Mouse (Mus musculus) adrenal gland (tissue): Measurements from ENCODE around the gene Manba.
"Not testable (repeated sequence)": the region's sequence is repeated elsewhere in the genome, so short reads cannot be mapped to it uniquely, and the experiment has no call there.

Source experiments
- intact Hi-C: fragments of 180-260 bp; cut with DNase I; formaldehyde crosslinking; loops from one replicate; pipeline ENCODE4 v1.15.1; 2025

The Manba gene

GRCm38 (mm10) chr3:135485900-135486241, 460 bp downstream of the Manba start:
- intact Hi-C loops, result no loop called here

GRCm38 (mm10) chr3:135486351-135486750, 940 bp downstream of the Manba start:
- intact Hi-C loops, result no loop called here

GRCm38 (mm10) chr3:135487803-135488202, 2.4 kb downstream of the Manba start:
- intact Hi-C loops, result no loop called here

GRCm38 (mm10) chr3:135489865-135490520, 4.6 kb downstream of the Manba start:
- intact Hi-C loops, result no loop called here

GRCm38 (mm10) chr3:135491102-135491501, 5.7 kb downstream of the Manba start:
- intact Hi-C loops, result no loop called here

- intact Hi-C loops, result not testable (repeated sequence)
Observed at GRCm38 (mm10) chr3:135493320-135493719, 7.9 kb downstream of the Manba start.

- intact Hi-C loops, result not testable (repeated sequence)
Observed at GRCm38 (mm10) chr3:135497956-135498355, 12.5 kb downstream of the Manba start.

GRCm38 (mm10) chr3:135498891-135499290, 13.5 kb downstream of the Manba start:
- intact Hi-C loops, result no loop called here

GRCm38 (mm10) chr3:135503160-135503559, 17.7 kb downstream of the Manba start:
- intact Hi-C loops, result loop anchor here (10.0 kb wide), 1 partner anchor 208 kb away; no protein-coding TSS in a partner anchor

GRCm38 (mm10) chr3:135505369-135505909, 20.0 kb downstream of the Manba start:
- intact Hi-C loops, result loop anchor here (5.0 to 10.0 kb wide), 2 partner anchors 103 to 211 kb away; no protein-coding TSS in a partner anchor

- intact Hi-C loops, result loop anchor here (5.0 to 10.0 kb wide), 2 partner anchors 104 to 211 kb away; no protein-coding TSS in a partner anchor
Observed at GRCm38 (mm10) chr3:135505916-135506482, 20.6 kb downstream of the Manba start.

- intact Hi-C loops, result loop anchor here (5.0 to 10.0 kb wide), 2 partner anchors 105 to 213 kb away; no protein-coding TSS in a partner anchor
Observed at GRCm38 (mm10) chr3:135507506-135507905, 22.1 kb downstream of the Manba start.

- intact Hi-C loops, result loop anchor here (5.0 to 10.0 kb wide), 2 partner anchors 106 to 213 kb away; no protein-coding TSS in a partner anchor
Observed at GRCm38 (mm10) chr3:135508191-135508590, 22.8 kb downstream of the Manba start.

GRCm38 (mm10) chr3:135510372-135510771, 25.0 kb downstream of the Manba start:
- intact Hi-C loops, result no loop called here

GRCm38 (mm10) chr3:135511683-135512082, 26.3 kb downstream of the Manba start:
- intact Hi-C loops, result no loop called here

- intact Hi-C loops, result no loop called here
Observed at GRCm38 (mm10) chr3:135513270-135513669, 27.9 kb downstream of the Manba start.

- intact Hi-C loops, result no loop called here
Observed at GRCm38 (mm10) chr3:135513800-135514425, 28.5 kb downstream of the Manba start.

- intact Hi-C loops, result no loop called here
Observed at GRCm38 (mm10) chr3:135515246-135515645, 29.8 kb downstream of the Manba start.

GRCm38 (mm10) chr3:135516891-135517290, 31.5 kb downstream of the Manba start:
- intact Hi-C loops, result no loop called here

- intact Hi-C loops, result no loop called here
Observed at GRCm38 (mm10) chr3:135518882-135519281, 33.5 kb downstream of the Manba start.

- intact Hi-C loops, result no loop called here
Observed at GRCm38 (mm10) chr3:135519584-135519983, 34.2 kb downstream of the Manba start.

- intact Hi-C loops, result no loop called here
Observed at GRCm38 (mm10) chr3:135521963-135522362, 36.6 kb downstream of the Manba start.
